Mouse (Mus musculus): ENCODE measurements around the gene Qk.

DNA sequence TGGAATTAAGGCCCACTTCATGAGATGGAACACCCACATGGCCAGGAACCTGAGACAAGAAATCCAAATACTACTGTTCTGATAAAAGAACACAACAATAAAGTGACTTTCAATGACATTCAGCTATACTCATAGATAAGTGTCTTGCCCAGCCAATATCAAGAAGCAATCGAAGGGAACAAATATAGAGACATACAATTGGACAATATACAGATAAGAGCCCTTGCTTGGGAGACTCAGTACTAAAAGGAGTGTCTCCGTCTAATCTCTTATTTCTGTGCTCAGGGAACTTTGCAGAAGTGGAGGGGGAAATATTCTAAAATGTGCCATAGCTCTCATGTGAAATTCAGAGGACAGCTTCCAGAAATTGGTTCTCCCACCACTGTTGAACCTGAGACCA is 83.1 kb downstream of the Qk start:
- TF ChIP-seq CTCF (IDR thresholded peaks at IDR 0.05; ENCODE audit: low read depth, low read length) (no peak), POLR2A (IDR thresholded peaks at IDR 0.05; ENCODE audit: extremely low read depth, insufficient read depth, low read length) (no peak)

Measured in liver, adult 2 months (tissue).